Mouse (Mus musculus): ENCODE data around the gene Hrh1.

DNA sequence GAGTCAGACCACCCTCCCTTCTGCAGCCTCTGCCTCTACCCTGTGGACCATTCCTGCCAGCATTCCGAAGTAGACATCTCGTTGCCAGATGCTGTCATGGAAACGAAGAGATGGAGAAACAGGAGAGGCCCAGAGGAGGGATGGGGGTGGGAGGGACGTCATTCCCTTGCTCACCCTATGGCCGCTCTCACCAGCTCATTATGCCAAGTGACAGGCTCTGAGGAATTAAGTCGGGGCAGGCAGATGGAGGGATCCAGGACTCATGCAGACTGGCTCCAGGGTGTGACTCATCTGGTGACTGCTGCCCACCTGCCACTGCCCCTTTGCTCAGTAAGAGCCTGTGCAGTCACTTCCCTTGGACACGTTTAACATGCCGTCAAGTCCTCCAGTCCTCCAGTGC, 16.8 kb downstream of the Hrh1 start:
- no peak for TF ChIP-seq CTCF (IDR thresholded peaks at IDR 0.05; ENCODE audit: low read depth, low read length)
- TF ChIP-seq POLR2A (IDR thresholded peaks at IDR 0.05; ENCODE audit: borderline replicate concordance, low read depth, low read length) = no peak
